Mouse (Mus musculus) frontal cortex, postnatal 14 days (tissue): ENCODE data around the gene Prmt8.

ENCODE experiments used
- DNase-seq, 2 experiments: peaks; one replicate each; pipeline ENCODE4 v3.0.0; 2022; ENCODE audit warnings: low spot score in 2 of 2

Prmt8 gene

DNA sequence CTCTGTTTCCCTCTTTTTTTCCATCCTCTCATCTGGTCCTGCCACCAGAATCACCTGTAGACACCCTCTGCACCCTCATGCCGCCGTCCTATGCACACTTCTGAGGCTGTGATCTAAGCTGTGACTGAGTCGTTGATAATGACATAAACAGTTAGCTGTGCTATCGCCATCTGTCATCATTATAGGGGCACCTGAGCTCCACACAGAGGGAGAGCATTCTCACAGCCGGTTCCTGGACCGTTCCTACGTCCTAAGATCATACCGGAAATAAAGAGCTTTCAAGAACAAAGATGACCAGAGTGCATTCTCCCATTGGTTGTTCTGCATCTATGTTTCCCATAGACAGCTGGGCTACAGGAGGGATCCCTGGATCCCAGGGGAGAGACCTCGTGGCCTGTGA is 28.6 kb downstream of the Prmt8 start:
- no peak for DNase-seq

DNA sequence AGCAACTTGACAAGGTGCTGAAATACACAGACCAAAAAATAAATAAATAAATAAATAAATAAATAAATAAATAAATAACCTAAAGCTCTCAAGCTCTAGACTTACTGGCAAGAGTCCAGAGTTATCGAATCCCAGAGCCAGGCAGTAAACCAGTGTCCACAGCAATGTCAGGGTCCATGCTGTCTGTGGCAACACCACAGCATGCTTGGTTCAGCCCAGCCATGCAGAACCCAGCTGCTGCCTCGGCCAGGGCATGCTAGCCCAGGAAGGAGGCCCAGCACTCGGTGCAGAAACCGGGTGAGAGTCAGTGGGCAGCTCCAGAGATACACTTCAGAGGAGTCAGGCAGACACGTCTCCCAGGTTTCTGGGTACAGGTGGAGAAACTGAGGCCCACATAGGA is 29.4 kb downstream of the Prmt8 start:
- DNase-seq, result no peak

DNA sequence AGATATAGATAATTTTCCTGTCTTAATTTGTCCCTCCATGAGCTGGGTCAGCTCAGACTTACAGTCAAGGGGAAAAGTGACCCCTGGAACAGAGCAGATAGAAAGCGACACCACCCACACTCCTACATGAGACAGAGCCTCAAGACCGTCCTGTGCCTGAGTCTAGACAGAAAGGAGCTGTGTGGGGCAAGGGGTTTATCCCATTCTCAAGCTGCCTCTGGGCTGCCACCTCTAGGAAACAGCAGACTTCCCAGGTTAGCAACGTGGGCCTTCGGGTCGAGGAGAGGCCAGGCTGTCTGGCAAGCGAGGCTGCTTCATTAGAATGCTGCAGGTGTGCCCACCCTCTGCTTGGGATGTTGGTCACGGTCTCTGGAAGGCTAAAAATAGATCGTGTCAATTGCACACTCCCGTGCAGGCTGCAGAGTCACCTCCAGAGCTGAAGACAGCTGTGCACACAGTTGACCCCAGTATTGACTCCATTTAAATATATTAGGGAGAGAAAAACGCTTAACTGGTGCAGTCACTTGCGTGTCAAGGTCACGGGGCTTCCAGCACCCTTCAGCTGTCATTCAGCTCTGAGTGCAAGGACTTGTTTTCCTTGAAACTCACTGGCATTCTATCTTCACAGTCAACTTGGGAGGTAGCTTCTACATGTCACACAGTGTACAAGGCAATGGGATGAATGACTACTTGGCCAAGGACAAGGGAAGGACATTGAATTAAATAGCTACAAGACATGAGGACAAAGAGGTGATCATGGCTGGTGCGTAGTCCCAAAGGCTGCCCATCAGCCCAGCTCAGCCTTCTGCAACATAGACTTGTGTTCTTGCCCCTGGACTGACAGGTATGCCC is 33.9 kb downstream of the Prmt8 start:
- DNase-seq, result no peak

DNA sequence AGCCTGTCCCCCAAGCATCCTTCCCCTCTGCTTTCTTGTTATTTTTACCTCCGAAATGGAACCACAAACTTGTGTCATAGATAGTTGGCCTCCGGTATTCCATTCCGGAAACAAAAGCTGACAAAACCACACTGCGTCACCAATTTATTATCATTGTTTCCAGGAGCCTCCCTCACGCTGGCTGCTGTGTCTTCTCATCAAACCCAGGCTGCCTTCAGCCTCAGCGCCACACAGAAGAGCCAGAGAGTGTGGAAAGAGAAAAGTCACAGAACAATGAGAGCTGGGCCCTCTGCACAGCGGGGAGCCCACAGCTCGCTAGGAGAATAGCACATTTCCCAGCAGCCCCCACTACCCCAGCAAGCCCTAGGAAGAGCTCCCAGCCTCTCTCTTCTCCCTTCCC is 46.1 kb downstream of the Prmt8 start:
- DNase-seq, result no peak

DNA sequence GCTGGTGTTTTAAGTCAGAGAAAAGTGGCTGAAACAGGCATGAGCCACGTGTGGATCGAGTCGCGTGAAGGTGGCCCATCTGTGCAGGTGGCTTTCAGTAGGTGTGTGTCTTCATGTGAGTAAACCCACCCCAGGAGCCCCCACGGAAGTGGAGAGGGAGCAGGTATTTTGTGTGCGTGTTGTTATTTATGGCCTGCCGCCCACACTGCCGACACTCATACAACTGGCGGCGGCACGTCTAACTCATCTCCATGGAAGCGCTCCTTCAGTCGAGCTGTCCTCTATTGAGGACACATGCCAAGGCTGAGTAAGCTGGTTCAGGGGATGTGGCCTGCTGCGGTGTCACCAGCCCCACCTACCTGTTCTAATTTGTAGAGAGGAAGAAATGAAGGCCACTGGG is 49.4 kb downstream of the Prmt8 start:
- peak in 1 of 2 experiments; percentile 27 for DNase-seq

DNA sequence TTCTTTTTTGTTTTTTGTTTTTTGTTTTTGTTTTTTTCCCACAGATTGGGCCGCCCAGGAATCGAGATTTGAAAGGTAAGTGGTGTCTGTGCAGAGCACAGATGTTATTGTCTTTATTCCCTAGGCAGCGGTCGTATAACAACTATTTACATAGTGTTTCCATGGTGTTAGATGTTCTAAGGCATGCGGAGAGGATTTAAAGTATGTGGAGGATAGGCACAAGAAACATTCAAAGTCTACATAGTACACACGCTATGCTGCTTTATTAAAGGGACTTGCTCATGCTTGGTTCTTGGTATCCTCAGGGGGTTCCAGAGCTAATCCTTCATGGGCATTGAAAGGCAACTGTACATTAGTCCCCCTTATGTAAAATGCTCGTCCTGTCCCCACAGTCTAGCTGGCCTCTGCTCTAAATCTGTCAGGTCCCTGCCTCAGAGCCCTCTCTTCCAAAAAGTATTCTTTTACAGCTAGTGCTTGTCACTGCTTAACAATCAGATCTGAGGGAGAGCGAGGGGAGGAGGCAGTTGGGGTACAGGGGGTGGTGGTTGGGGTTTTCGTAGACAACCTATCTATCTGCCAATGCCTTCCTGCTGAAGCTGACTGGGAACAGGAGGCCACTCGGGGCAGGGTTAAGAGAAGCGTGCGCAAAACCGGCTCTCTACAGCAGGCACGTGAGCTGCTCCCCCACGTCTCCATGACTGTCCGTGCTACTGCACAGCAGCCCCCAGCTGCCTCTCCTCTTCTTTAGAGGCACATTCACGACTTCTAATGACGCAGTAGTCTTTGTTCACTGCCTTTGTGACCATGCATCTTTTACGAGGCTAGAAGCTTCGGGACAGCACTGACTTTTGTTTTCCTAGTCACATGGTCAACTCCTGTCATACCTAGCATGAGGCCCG is 51.8 kb downstream of the Prmt8 start:
- no peak for DNase-seq

DNA sequence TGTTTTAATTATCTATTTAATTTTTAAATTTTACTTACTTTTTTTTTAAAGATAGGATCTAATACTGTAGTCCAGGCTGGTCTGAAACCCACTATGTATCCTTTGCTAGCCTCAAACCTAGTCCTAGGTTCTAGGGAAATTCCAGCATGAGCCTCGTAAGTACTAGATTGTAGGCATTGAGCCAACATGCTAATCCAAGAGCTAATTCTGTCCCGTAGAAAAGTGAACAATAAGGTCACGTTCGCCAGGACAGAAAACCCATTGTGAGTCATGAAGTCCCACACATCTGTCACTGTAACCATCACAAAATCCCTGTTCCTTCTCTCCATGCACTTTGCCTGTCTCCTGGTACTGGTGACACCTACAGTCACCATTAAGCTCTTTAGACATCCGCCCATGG is 53.8 kb downstream of the Prmt8 start:
- DNase-seq, result no peak

DNA sequence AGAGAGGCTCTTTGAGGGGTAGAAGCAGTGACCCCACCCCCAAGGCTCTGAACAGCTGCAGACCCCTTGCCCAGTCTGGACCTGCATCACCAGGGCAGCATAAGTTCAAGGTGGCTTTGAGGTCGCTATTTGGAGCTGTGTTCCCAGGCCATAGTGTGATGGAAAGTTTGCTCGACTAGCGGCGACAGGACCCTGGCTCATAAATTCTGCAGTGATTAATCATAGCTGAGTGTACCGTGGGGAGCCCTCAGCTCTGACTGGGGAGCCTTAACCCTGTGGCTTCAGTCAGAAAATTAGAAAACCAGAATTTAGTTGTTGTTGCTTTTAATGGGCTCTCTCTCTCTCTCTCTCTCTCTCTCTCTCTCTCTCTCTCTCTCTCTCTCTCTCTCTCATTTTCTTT is 54.4 kb downstream of the Prmt8 start:
- DNase-seq, result no peak

DNA sequence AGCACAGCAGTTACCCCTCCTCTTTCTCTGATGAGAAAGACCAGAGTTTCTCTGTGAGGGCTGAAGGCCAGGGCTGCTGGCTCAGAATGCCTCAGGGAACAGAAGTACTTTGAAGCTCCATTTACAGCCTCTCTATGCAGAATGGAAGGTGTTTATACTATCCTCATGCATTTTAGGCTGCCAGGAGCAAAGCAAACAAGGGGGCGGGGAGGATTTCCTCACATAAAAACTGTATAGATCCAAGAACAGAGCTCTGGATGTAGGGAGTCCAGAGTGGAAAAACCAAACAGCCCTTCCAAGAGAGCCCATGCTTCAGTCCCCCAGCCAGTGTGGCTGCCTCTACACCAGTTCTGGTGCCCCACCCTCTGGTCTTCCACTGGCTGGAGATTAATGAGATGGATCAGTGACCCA is 61.0 kb downstream of the Prmt8 start:
- no peak for DNase-seq

DNA sequence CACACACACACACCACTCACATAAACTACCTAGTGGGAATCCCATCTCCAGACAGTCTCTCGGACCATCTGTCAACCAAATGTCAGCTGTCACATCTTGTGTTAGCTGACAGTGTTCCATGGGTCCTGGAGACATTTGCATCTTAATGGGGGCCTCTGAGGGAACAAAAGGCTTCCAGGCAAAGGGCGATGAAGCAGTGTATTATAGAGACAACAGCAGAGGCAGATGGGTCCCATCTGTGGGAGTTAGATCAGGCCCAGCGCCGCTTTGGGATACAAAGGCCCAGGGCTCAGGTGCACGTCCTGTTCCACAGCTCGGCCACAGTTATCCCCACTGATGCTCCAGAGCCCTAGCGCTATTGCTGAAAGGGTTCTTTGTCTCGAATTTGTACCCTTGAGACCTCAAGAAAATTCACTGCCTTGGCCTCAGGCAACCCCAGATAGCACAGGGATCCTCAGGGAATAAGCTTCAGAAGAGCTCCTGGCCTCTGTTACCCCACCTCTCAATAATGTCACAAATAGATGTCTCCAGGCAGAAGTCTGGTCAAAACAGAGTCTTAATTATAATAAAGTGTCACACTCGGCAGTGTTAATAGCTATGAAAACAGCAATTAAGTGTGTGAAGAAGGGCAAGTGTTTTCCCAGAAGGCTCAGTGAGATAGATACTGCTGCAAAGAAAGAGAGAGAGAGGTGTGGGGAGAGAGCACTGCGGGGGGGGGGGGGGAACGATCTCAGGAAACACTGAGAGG is 68.1 kb downstream of the Prmt8 start:
- DNase-seq, result no peak

DNA sequence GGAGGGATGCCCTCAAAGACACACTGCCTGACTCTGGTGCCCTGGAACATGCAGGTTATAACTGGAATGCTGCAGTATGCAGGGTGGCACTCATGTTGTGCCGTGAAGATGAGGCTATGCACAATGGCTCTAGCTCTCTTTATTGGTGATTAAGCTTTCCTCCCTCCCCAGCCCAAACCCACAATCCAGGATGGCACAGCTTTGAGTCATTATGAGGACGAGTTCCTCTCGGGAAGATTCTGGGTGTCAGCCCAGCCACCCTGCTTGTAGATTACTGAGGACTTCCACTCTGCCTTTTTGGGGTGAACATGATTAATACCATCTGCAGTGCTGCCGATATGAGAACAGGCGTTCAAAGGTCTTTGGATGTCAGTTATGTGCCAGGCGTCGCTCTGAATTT is 75.6 kb downstream of the Prmt8 start:
- DNase-seq, result no peak

DNA sequence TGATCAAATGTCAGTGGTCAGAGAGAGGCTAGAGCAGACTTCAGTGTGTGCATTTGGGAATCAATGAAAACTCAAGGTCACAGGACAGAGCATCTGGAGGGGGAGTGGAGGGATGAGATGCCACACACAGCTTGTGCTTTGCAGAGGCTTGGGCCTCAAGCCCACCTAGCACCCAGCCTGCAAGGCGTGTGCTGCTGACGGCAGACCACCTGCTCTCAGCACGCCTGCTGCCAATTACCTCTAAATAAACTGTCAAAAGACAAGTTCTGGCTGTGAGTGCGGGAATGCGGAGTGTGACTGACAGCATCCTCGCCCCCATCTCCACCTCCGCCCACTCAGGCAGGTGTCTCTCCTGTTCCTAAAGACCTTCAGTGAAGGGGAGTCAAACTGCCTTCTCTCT is 77.0 kb downstream of the Prmt8 start:
- no peak for DNase-seq

DNA sequence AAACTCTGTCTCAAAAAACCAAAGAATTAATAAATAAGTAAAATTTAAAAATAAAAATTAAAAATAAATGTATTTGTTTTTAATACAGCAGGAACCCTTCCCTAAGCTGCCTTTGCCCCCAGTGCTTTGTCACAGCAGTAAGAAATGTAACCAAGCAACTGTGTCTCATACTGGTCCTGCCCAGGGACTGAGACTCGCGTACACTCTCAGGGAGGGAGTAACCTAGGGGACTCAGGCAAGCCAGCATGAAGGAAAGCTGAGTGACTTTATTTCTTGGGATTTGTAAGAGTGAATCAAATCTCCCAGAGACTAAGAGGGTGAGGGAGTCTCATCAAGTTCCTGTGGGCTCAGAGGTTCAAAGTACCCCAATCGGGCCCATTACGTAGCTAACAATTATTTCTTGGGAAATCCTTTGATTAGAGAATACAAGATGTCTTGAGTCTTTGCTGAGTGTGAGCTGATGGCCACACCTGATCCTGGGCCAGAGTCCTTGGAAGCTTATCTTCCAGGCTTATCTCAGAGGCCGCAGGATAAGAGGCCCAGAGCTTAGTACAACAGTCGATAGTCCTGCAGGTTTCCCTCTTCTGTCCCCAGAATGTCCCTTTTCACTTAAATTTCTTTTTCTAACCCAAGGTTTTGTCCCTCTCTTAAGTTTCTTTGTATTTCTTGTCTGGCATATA is 82.0 kb downstream of the Prmt8 start:
- DNase-seq, result no peak

DNA sequence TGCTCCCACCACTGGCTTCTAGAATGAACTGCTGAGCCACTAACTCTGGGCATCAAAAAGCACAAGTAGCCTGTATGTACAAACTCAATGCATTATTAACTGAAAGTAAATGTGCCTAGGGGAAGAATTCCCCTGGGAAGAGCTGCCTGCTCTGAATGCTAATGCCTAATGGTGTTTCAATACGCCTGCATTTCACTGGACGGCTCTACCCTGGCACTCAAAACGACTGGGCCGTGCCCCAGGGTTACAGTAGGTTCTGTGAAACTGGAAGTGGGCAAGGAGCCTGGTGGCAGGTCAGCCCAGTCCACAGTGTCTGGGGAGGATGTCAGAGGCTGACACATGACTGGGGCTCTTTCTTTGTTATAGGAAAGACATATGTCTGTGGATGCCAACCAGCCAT is 84.3 kb downstream of the Prmt8 start:
- DNase-seq, result no peak

DNA sequence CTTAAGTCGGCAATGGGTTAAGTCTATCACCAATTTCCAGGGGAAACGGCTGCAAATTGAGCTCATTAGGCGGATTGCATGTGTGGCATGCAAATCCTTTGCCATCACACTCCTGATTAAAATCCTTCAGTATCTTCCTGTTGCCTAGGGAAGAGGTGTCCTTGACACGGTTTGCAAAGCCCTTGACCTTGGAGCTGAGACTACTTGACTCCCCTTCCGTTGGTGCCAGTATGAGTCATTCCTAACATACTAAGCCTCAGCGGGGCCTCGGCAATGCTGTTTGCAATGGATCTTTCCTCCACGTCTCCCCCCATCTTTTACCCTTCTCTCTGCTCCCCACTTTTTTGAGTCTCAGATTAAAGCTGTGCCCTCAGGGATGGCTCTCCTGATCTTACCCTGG is 85.7 kb downstream of the Prmt8 start:
- DNase-seq, result no peak

DNA sequence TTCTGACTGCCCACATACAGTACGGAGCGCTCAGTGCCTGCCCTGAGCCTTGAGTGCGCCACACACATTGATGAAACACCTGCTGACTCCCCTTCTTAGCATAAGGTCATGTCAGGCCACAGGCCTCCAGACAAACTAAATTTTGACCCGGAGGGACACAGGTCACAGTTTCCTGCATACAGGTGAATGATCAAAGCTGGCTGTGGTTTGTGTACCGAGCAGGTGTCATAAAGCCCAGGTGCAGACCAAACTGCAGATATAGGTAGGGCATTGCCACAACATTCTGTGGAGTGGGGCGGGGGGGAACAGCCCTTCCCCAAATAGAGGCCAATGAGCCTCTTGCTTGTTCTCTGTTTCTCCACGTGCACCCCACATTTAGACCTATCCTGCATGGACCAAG is 88.5 kb downstream of the Prmt8 start:
- no peak for DNase-seq

DNA sequence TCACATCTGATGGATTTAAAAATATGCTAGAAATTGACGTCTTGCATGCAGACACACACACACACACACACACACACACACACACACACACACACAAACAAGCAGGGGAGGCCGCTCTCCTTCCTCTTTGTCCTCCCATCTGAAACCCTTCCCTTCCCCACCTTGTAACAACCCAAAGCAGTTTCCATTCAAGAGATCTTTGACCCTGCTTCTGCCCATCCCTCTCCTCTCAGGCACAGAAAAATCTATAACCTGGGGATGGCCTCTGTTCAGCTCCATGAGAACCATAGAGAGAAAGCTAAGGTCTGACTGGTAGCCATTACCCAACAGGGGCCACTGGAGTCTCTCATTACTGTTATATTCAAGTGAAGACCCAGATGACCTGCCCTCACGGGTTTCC is 90.3 kb downstream of the Prmt8 start:
- DNase-seq, result no peak

DNA sequence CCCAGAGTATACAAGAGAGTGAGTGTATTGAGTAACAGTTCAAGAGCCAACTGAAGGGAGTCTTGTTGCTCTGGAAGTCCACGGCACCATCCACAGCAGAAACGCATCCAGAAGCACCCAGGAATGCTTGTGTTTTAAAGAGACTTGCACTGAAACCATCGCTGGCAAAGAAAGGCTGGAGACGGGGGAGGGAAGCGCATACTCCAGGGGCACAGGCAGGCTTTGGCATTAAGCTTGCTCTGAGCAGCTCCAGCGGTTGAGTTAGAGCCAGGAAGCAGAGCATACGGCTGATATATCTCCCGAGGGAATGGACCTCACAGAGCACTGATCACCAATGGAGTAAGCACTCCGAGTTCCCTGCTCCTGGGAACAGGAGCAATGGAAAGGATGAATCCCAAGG is 91.0 kb downstream of the Prmt8 start:
- no peak for DNase-seq

DNA sequence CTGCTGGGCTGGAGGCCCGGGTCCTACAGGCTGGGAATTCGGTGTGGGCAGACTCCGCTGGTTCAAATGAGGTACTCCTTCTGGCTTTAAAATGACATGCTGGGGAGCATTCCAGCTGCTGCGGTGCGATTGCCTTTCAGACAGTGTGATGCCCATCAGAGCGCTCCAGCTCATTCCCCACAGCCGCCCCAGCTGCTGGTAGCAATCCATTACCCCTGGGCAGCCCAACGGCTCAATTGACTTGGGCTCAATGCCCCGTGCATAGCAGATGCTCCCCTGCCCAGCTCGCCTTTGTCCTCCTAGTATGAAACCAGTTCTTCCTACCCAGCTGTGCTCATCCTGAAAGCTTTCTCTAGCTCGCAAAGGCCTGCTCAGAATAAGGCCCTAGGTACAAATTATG is 92.4 kb downstream of the Prmt8 start:
- DNase-seq, result no peak

DNA sequence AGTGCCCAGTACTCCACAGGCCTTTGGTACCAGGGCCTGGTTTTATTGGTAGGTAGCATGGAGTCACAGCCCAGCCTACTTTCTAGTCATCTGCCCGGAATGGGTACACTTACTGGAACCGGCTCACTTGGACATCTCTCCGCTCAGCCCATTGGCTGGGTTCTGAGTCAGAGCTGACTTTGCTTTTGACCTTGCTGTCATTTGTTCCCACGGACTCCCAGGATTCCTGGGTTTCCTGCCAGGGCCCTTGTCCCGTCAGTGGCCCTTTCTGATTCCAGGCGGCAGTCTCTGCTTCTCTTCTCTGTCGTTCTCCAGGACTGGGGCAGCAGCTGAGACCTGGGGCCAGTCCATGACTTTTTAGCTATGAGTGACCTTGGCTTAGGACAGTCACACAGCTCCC is 97.2 kb downstream of the Prmt8 start:
- no peak for DNase-seq

DNA sequence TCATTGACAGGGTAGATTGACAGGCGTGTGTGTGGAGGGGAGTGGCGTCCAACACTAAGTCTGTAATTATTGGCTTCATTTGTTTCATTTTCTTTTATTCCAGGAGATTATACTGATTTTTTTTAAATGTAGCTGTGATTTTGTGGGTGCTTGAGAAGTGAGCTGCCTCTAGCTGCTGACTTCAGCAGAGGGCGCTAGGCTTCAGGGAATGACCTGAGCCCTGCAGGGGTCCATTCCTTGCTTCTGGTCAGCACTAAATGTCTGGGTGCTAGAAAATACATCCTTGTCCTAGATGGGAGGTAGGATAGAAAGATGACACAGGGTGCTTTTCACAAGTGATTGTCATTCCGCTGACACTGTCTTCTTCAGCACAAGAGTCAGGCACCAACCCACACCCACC is 99.2 kb downstream of the Prmt8 start:
- DNase-seq, result no peak

DNA sequence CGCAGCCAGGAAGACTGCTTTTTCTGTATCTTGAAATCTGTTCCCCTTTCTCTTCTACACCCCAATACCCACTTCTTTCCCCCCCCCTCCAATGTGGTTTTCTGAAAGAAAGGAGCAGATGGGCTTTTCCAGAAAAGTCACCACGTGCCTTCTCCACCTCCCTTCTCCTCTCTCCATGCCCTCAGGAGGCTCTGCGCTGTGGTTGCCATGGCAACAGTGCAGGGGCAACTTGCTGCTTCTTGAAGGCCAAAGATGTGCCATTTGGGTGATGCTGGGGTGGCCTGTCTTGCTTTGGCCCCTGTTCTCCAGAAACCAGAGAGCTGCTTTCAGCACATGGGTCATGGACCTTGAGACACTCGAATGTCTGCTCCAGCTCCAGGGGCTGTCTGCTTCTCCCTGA is 100.0 kb downstream of the Prmt8 start:
- no peak for DNase-seq
